1 mouse cellular context compared by ENCODE assay signal in the genomic region with DNA sequence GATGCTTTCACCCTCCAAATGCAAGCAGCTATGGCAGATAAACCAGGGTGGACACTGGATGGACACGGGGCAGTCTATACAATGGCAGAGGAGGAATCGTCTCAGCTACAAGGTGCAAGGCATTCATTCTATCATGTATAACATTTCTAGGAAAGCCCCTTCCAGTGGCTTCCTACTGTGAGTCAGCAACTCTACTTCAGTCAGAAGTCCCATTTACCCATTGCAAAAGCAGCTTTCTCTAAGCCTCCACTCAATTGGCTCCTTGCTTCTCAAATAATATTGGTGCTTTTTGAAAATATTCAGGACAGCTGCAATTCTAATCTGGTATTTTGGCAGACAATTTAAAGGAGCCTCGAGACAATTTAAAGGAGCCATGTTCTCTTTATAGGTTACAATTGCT.
TF ChIP-seq lines count a peak whose summit lies in the region.

No protein-coding gene starts in this region.

TF ChIP-seq in MEL, 35 proteins besides CTCF, POLR2A, EP300 and RAD21:
- no peak for TF ChIP-seq BHLHE40 (IDR thresholded peaks at IDR 0.05; ENCODE audit: borderline replicate concordance, low read depth, low read length)
- no peak for TF ChIP-seq ELF1 (IDR thresholded peaks at IDR 0.05; ENCODE audit: low read depth, low read length)
- TF ChIP-seq MAZ (IDR thresholded peaks at IDR 0.05; ENCODE audit: low read depth, low read length): no peak
- TF ChIP-seq E2F4 (IDR thresholded peaks at IDR 0.05; ENCODE audit: borderline replicate concordance, low read depth, low read length): no peak
- no peak for TF ChIP-seq ZKSCAN1 (IDR thresholded peaks at IDR 0.05; ENCODE audit: low read depth, low read length)
- no peak for TF ChIP-seq CHD2 (IDR thresholded peaks at IDR 0.05; ENCODE audit: low read length)
- no peak for TF ChIP-seq ZMIZ1 (IDR thresholded peaks at IDR 0.05; ENCODE audit: low read depth, low read length)
- no peak for TF ChIP-seq UBTF (IDR thresholded peaks at IDR 0.05; ENCODE audit: borderline replicate concordance, insufficient read depth, low read depth, low read length)
- no peak for TF ChIP-seq MXI1 (IDR thresholded peaks at IDR 0.05; ENCODE audit: low read depth, low read length)
- no peak for TF ChIP-seq SMC3 (IDR thresholded peaks at IDR 0.05; ENCODE audit: low read depth, low read length)
- no peak for TF ChIP-seq POLR2AphosphoS5 (IDR thresholded peaks at IDR 0.05; ENCODE audit: borderline replicate concordance, low read depth, low read length)
- TF ChIP-seq TAL1 (IDR thresholded peaks at IDR 0.05; ENCODE audit: low read length): no peak
- TF ChIP-seq NELFE (IDR thresholded peaks at IDR 0.05; ENCODE audit: low read depth, low read length): no peak
- TF ChIP-seq MEF2A (IDR thresholded peaks at IDR 0.05; ENCODE audit: extremely low read depth, insufficient replicate concordance, low read depth, low read length, poor library complexity, severe bottlenecking): no peak
- no peak for TF ChIP-seq MAFK (IDR thresholded peaks at IDR 0.05; ENCODE audit: borderline replicate concordance, low read depth, low read length)
- no peak for TF ChIP-seq ZNF384 (IDR thresholded peaks at IDR 0.05; ENCODE audit: low read depth, low read length)
- no peak for TF ChIP-seq NRF1 (IDR thresholded peaks at IDR 0.05; ENCODE audit: insufficient read depth, low read depth, low read length, poor library complexity, severe bottlenecking)
- TF ChIP-seq USF2 (IDR thresholded peaks at IDR 0.05; ENCODE audit: borderline replicate concordance in 1 of 2, insufficient read depth in 1 of 2, low read depth in 1 of 2, low read length in 2 of 2): no peak
- no peak for TF ChIP-seq RCOR1 (IDR thresholded peaks at IDR 0.05; ENCODE audit: low read depth, low read length)
